Comparison of ENCODE assay signal across 16 mouse cellular contexts in the genomic region with DNA sequence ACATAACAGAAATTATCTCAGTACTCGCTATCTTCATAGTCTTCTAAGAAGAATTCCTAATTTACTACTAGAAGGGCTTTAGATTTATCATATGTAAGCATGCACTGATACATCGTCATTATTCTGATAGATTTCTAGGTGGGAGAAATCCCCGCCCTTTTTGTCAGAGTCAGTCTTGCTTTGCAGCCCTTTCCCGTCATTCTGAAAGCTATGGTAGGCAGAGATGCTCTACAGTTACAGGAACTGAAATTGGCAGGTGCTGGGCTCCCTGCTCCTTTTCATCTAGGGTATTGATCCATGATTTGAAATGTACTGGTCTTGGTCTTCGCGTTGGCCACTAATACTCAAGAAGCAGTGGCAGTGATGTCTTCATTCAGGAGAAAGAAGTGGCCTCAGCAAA.
"Had no signal": no experiment of that assay in that cellular context is flagged by ENCODE, and none has a peak within 500 bp of the region (broad histone marks: within the 10 kb centered on the region; RNA-seq: fewer than 3 reads in every experiment).

No protein-coding gene starts in this region.

- H3K4me2 ChIP-seq: neural tube, embryonic 13.5 days; neural tube, embryonic 15.5 days; stomach, embryonic 15.5 days had no signal

- DNase-seq: retina, postnatal 1 day; right cerebral cortex, adult 18-20 months; right cerebral cortex, postnatal 14 days; right cerebral cortex, postnatal 25 days; right cerebral cortex, postnatal 4 days; spleen, adult 18-20 months; thymus, adult 18-20 months; thymus, adult 2 months; thymus, postnatal 14 days; thymus, postnatal 25 days; thymus, postnatal 36 days; thymus, postnatal 4 days had no signal

- H3K27me3 ChIP-seq: neural tube, embryonic 13.5 days; neural tube, embryonic 15.5 days; stomach, embryonic 15.5 days had no signal

- H3K4me1 ChIP-seq: neural tube, embryonic 13.5 days; neural tube, embryonic 15.5 days; stomach, embryonic 15.5 days had no signal

- H3K27ac ChIP-seq: neural tube, embryonic 13.5 days; neural tube, embryonic 15.5 days; stomach, embryonic 15.5 days; stomach, postnatal 0 days had no signal

- H3K9me3 ChIP-seq: stomach, embryonic 15.5 days had no signal

- H3K9ac ChIP-seq: neural tube, embryonic 13.5 days; neural tube, embryonic 15.5 days; stomach, embryonic 15.5 days had no signal

- H3K36me3 ChIP-seq: stomach, embryonic 15.5 days had no signal

- H3K4me3 ChIP-seq: neural tube, embryonic 13.5 days; neural tube, embryonic 15.5 days; stomach, embryonic 15.5 days had no signal
